Mouse (Mus musculus) spleen, adult 10 weeks (tissue): ENCODE data around the gene Syde1. TPM values are rescaled to one million over a fixed set of nuclear protein-coding genes. Genes with fewer than 3 reads are reported as not detected.

Source experiments
- polyA plus RNA-seq: library from polyadenylated mRNA; stranded (reverse); fragments of 350-450 nt; fragmentation: Illumina TruSeq; extraction: RNeasy Lipid Tissue Mini Kit (QIAGEN cat#74804); gene quantifications from one replicate; pipeline ENCODE4 v1.2.3, GENCODE M21; 2015; ENCODE audit warnings: low replicate concordance; ENCODE audit not compliant: insufficient read depth

Gene Syde1
- 7.4 TPM for polyA plus RNA-seq

DNA sequence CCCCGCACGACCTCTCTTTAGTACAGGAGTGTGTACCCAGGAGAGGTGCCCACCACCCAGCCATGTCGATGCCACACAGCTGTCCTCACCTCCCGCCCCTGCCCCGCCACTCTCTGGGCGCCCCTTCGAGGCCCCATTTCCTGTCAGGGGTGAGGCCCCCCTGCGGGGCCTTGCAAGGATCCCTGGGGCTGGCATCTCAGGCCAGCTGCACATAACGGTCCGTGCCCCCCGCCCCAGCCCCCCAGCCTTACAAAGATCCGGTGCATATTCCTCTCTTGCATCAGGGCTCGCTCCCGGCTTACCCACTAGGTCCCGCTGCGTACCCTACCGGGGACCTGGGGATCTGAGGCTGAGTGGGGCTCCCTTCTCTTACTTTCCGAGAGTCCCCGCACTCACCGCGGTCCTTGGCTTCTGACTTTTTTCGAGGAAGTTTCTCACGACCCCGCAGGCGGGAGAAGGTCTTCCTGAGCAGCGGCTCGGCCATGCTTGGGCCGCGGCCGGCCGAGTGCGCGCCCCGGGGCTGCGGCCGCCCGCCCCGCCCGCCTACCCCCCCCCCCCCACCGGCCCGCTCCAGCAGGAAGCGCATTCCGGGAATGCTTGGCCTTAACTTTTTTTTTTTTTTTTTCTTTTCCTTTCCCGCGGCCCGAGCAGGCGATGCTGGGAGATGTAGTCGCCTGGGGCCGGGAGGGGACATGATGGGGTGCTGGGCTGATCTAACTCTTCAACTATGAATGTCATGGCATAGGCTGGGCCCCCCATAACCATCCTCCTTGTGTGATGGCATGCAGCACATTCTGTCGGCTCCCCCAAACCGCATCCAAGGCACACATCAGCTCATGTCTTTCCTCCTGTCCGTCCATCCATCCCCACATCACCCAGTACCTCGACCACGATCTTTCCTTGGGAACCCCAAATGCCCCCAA lies at the start of gene Syde1:
Syde1 (minus strand) TSS at position 559 of the 923 bp plus-strand sequence.

DNA sequence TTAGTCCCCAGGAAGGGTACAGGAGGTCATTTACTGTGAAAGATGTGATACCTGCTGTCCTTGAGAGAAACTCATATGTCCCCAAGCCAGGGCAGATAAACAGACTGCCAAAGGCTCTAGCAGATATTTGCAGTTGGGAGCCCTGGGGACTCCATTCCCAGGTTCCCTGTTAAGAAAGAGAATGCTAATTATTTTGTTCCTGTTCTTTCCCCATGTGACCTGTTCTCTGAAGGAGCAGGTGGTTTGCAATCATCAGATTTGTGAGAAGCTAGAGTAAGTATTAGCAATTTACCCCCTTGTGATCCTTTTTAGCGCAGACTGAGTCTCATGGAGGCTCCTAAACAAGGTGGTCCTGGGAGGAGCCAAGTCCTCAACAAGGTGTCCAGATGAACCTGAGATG lies 26.2 kb upstream of the Syde1 start, which contains the start of gene Olfr1357:
Olfr1357 (minus strand) TSS at position 101 of the 400 bp plus-strand sequence.

DNA sequence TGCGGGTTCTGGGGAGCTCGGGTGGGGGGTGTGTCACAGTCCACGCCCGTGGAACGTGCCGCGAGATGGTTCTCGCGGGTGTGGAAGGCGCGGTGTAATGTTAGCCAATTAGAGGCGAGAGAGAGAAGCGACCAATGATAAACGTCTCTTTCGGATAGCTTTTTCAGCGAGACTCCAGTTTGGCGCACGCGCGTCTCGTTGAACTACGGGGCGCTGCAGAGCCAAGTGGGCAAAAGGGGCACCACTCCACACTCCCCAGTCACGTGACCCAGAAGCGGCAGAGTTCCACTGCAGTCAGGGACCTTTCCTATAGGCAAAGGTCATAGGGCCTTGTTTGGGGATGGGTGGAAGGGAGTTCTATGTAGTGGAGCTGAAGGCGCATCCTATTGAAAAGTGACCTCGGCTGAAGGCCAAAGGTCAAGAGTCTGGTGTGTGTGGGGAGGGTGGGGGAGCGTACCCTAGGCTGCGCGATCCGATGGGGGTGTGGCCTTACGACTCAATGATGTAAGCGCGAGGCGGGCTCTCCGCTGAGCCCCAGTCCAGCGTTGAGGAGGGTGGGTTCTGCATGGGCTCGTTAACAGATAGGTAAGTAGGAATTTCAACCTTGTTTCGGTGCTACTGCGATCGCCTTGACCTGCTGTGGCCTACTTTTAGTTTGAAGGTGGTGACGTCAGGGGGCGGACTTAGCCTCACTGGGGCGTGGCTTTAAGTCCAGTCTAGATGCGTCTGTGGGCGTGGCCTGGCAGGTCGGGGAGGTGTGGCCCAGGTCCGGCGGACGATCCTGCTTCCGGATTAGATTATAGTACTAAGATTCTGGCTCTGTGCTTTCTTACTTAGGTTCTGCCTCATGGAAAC lies 17.3 kb downstream of the Syde1 start, which contains the start of gene Ilvbl:
Ilvbl (plus strand) TSS at position 97 of the 855 bp plus-strand sequence.

Other genes with a start within 250 kb of the Syde1 start
- gene Agpat3, start 239.5 kb downstream of the Syde1 start, polyA plus RNA-seq, result 32.4 TPM
- 159 TPM for gene Rrp1, start 178.9 kb downstream of the Syde1 start, polyA plus RNA-seq
- gene Cstb, start 166.3 kb downstream of the Syde1 start, polyA plus RNA-seq, result 83.1 TPM
- gene Pdxk, start 127.0 kb downstream of the Syde1 start, polyA plus RNA-seq, result 13.6 TPM
- not detected for gene Olfr1358, start 74.5 kb downstream of the Syde1 start, polyA plus RNA-seq
- 33.4 TPM for gene Ilvbl, start 17.6 kb downstream of the Syde1 start, polyA plus RNA-seq
- gene Olfr1357, start 26.1 kb upstream of the Syde1 start, polyA plus RNA-seq, result not detected
- not detected for gene Casp14, start 126.3 kb upstream of the Syde1 start, polyA plus RNA-seq
- not detected for gene Ccdc105, start 161.1 kb upstream of the Syde1 start, polyA plus RNA-seq
- not detected for gene Slc1a6, start 188.5 kb upstream of the Syde1 start, polyA plus RNA-seq